Mouse (Mus musculus): ENCODE results near the gene Txn2. TPM values are rescaled to one million over a fixed set of nuclear protein-coding genes. Genes with fewer than 3 reads are reported as not detected.

The Txn2 gene
- total RNA-seq, 1 experiment from 2014 or later = 22.2 TPM

DNA sequence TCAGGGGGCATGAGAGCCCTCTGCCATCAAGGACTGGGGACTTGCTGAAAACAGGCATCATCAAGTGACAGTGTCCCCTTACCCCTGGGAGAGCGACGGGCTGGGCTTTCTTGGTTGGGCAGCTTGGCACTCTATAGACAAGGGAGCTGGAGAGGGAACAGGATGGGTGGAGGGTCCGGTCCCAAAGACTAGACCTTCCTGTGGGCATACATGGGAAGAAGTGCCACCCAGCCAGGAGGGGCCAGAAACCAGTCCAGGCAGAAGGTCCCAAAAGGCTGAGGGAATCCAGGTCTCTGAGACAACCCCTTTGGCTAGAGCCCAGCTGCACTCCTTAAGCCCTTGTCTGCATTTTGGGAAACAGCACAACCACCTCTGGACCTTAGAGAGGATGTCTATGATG lies 14.3 kb downstream of the Txn2 start:
- ATAC-seq (ENCODE audit: extremely low read depth, insufficient number of reproducible peaks, low FRiP score, poor library complexity, severe bottlenecking) = no peak

- no peak for ATAC-seq (ENCODE audit: extremely low read depth, insufficient number of reproducible peaks, low FRiP score, poor library complexity, severe bottlenecking)
These were observed 15.8 kb downstream of the Txn2 start for GRCm38 (mm10) chr15:77913054-77913453.

DNA sequence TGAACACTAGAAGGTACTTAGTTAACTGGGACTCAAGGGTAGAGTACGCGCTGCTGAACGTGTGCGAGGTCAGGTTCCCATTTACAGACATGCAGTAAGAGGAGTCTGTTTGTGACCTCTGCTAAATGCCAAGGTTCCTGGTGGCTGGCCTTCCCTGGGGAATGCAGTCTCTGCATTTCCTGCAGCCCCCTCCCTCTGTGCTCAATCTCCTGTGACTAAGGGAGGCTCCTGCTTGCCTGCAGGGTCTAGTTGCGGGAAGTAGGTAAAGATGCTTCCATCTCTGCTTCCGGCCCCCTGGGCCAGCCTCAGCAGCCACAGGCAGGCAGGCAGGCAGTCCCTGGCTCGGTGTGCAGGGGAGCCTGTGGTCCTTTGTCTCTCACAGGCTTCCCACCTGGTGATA lies 16.2 kb downstream of the Txn2 start:
- ATAC-seq (ENCODE audit: extremely low read depth, insufficient number of reproducible peaks, low FRiP score, poor library complexity, severe bottlenecking) = no peak

DNA sequence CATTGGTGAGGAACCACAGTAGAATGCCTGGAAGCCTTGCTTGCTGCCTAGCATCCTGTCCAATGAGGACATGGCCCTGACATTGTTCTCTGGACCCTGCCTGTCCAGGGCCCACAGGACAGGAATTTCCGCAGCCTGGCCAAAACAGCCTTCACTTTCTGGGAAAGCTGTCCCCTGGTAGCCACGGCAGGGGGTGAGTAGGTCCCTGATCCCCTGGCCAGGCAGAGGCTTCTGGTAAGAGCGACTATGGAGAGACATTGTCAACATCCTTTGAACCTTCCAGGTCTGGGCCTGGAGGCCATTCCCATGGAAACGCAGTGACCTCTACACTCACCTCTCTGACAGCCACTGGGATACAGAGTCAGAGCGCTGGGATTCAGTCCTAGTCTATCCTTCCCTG lies 16.8 kb downstream of the Txn2 start:
- ATAC-seq (ENCODE audit: extremely low read depth, insufficient number of reproducible peaks, low FRiP score, poor library complexity, severe bottlenecking) = no peak

DNA sequence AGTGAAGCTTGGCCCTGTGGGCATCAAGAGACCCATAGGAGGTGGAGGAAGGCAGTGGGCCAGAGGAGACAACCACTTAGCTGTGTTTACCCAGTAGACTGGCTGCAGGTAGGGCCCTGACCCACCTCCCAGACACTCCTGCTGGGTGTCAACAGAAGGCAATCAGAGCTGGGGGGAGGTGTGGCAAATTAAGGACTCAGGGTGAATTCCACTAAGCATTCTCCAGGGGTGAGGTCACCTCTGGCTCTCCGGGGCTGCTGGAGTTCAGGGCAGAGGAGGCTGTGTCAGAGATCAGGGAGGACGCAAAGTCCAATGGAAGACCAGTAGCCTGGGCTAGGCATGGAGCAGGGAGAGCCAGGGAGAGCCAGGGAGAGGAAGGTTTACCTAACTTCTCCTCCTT lies 17.7 kb downstream of the Txn2 start:
- no peak for ATAC-seq (ENCODE audit: extremely low read depth, insufficient number of reproducible peaks, low FRiP score, poor library complexity, severe bottlenecking)

GRCm38 (mm10) chr15:77907646-77908518 lies 20.9 kb downstream of the Txn2 start:
- ATAC-seq (ENCODE audit: extremely low read depth, insufficient number of reproducible peaks, low FRiP score, poor library complexity, severe bottlenecking) = no peak

- no peak for ATAC-seq (ENCODE audit: extremely low read depth, insufficient number of reproducible peaks, low FRiP score, poor library complexity, severe bottlenecking)
These were observed 22.3 kb downstream of the Txn2 start for GRCm38 (mm10) chr15:77906545-77906944.

GRCm38 (mm10) chr15:77906081-77906480 lies 22.7 kb downstream of the Txn2 start:
- ATAC-seq (ENCODE audit: extremely low read depth, insufficient number of reproducible peaks, low FRiP score, poor library complexity, severe bottlenecking) = no peak

DNA sequence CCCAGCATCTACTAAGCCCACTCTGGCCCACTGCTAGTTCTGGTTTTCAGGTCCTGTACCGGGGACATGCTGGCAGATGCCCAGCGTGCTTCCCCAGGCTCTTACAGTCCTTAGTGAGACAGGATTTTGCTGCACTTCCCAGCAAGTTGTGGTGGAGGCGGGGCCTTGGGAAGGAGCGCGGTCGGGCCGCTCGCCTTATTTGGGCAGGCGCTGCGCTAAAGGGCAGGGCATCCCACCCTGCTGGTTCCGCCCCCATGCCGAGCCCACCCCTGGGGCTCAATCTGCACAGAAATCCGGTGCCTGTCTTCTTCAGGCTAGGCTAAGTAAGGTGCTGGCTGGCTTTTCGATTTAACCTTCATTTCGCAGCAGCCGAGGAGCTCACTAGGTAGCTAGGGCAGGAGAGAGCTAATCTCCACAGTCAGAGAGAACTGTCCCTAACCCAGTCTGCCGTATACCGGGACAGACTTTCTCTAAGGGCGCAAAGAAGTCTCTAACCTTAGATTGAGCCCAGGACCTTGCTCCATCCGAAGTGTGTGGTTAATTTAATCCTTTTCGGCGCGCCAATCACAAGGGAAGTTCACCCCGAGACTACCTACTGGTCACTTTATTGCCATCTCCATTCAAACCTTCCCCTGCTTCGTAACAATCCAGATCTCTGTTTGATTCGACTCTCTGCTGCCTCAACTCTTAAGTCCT lies 23.4 kb downstream of the Txn2 start:
- peak; percentile 22; the same call in 1 of the 2 replicates for ATAC-seq (ENCODE audit: extremely low read depth, insufficient number of reproducible peaks, low FRiP score, poor library complexity, severe bottlenecking)

DNA sequence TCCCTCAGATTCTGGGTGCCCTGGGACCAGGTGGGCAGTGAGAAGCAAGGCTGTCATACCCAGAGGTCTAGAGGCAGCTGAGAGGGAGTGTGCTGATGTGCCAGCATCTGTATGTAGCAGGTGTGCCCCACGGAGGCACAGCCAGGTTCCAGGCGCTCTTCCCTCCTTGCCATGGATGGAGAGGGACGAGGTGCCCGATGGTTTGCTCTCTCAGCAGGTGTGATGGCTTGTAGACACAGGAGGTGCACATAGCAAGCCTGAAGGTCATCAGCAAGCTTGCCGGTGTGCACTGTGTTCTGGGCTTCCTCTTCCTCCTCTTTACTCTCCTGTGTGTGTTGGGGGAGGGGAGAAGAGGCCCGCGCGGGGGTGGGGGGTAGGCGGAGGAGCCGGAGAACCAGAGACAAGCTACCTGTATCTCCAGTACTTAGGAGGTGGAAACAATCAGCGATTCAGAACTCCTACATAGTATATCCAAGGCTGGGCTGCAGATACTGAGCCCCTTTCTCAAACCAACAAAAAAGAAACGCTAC lies 24.4 kb downstream of the Txn2 start:
- peak; percentile 48 for ATAC-seq (ENCODE audit: extremely low read depth, insufficient number of reproducible peaks, low FRiP score, poor library complexity, severe bottlenecking)

GRCm38 (mm10) chr15:77903176-77903575 lies 25.6 kb downstream of the Txn2 start:
- no peak for ATAC-seq (ENCODE audit: extremely low read depth, insufficient number of reproducible peaks, low FRiP score, poor library complexity, severe bottlenecking)

DNA sequence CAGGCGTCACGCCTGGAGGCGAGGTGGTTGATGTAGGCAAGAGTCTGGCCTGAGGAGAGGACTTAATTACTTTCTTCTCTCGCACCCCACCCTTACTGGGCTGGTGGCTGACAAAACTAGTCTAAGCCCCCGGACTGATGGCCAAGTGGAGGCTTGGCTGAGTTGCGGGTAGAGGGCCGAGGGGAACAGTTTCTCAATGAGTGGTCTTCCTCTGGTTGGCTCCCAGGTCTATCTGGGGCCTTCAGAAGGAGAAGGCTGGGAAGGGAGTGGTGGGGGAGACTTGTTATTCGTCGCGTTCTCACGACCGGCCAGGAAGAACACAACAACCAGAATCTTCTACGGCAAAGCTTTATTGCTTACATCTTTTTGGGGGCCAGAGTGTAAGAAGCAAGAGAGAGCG lies 33.9 kb downstream of the Txn2 start:
- no peak for ATAC-seq (ENCODE audit: extremely low read depth, insufficient number of reproducible peaks, low FRiP score, poor library complexity, severe bottlenecking)

- ATAC-seq (ENCODE audit: extremely low read depth, insufficient number of reproducible peaks, low FRiP score, poor library complexity, severe bottlenecking) = no peak
These were observed 35.5 kb downstream of the Txn2 start for GRCm38 (mm10) chr15:77893292-77893691.

DNA sequence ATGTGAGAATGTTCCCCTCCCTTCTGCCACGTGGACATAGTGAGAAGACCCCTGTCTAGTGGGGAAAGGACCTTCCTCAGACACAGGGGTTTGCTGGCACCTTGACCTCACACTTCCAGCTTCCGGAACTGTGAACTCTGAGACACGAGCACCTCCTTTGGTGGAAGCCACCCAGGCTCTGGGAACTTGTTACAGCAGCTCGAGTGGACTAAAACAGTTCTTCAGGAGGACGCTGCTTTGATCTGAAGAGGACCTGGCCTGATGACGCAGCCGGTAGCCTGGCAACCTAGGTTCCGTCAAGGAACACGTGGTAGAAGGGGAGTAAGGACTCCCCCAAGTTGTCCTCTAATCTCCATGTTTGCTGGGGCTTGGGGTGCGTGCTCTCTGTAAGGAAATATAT lies 36.4 kb downstream of the Txn2 start:
- no peak for ATAC-seq (ENCODE audit: extremely low read depth, insufficient number of reproducible peaks, low FRiP score, poor library complexity, severe bottlenecking)

- ATAC-seq (ENCODE audit: extremely low read depth, insufficient number of reproducible peaks, low FRiP score, poor library complexity, severe bottlenecking) = peak; percentile 43; the same call in 1 of the 2 replicates
These were observed 37.0 kb downstream of the Txn2 start for GRCm38 (mm10) chr15:77891766-77892165.

- no peak for ATAC-seq (ENCODE audit: extremely low read depth, insufficient number of reproducible peaks, low FRiP score, poor library complexity, severe bottlenecking)
These were observed 38.9 kb downstream of the Txn2 start for GRCm38 (mm10) chr15:77889761-77890422.

DNA sequence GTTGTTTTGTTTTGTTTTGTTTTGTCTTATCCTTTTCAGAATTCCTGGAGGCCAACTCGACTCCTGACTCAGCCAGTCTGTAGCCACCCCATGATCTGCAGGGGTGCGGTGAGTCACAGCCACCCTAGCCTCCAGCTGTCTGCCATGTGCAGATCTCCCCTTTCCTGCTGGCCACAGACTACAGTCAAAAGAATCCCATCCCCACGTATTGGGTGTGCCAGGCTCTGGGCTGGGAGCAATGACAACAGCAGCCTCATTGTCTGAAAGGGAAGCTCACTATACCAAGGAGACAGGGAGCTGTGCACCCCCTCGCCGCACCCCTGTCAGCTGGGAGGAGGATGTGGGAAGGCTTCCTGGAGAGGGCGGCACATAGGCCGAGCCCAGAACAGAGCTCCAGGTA lies 40.5 kb downstream of the Txn2 start:
- ATAC-seq (ENCODE audit: extremely low read depth, insufficient number of reproducible peaks, low FRiP score, poor library complexity, severe bottlenecking) = no peak

DNA sequence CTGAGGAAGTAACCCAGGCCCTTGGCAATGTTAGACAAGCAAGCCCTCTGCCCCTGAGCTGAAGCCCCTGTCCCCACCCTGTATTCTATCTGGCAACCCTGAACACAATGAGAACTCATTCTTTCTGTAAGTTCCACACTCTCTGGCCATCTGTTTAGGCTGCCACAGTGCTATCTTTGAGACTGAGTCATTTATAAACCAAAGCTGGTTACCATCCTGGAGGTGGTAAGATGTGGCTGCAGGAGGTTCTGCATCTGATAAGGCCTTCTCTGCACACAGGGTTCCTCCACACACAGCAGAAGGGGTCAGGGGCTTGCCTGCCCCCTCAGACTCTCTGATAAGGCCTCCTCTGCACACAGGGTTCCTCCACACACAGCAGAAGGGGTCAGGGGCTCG lies 41.7 kb downstream of the Txn2 start:
- ATAC-seq (ENCODE audit: extremely low read depth, insufficient number of reproducible peaks, low FRiP score, poor library complexity, severe bottlenecking) = no peak

- ATAC-seq (ENCODE audit: extremely low read depth, insufficient number of reproducible peaks, low FRiP score, poor library complexity, severe bottlenecking) = no peak
These were observed 42.3 kb downstream of the Txn2 start for GRCm38 (mm10) chr15:77886369-77887092.

Measured in neutrophil, adult 5-6 weeks (primary cell).